Mouse (Mus musculus): ENCODE results near the gene G3bp1.

The G3bp1 gene

DNA sequence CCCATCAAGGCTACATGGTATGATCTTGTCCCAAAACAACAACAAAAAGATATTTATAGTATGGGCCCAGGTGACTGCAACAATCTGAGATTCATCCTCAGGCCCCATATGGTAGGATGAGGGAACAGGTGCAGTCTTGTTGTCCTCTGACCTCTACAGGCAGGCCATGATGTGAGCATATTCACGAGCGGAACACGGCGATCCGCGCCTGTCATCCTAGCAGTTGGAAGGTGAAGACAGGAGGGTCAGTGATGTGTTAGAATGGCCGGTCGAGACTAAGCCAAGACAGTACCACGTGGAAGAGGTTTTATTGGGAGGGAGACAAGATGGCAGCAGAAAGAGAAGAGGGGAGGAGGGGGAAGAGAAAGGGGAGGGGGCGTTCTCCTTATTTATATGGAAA, 4.8 kb upstream of the G3bp1 start:
- DNase-seq (ENCODE audit: low read depth, low spot score) = no peak

DNA sequence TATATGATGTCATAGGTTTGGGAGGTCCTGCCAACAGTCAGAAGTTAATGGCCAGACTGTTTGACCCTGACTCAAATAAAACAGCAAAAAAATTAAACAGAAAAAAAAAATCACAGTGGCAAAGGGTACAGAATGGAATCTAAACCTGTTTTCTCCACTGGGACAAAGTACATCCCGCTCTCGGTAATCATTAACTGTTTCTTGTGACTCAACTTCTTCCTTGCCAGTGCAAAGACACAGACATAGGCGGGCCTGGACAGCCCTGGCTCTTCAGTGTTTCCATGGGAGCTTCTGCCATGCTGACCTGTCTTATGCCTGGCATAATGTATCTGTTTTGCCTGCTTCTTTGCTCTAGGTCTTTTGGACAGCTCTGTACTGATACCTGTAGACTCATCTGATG, 4.3 kb upstream of the G3bp1 start:
- DNase-seq (ENCODE audit: low read depth, low spot score) = no peak

DNA sequence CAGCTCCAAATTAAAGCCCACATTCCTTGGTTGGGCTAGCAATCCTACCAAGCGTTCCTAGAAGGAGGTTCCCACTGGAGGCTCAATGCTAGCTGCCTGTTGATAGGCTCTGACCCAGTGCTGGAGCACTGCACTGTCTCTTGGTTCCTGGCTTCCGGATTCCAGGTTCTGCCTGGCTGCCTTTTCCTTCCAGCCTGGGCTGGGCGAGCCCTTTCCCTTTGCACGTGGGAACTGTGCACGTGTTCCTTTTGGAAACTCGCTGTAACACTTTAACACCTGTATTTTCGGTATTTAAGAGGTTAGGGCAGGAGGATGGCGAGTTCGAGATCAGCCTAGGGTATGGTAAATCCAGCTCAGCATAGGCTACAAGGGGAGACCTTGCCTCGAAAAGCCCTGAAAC, 1.5 kb upstream of the G3bp1 start:
- peak; percentile 65 for DNase-seq (ENCODE audit: low read depth, low spot score)

DNA sequence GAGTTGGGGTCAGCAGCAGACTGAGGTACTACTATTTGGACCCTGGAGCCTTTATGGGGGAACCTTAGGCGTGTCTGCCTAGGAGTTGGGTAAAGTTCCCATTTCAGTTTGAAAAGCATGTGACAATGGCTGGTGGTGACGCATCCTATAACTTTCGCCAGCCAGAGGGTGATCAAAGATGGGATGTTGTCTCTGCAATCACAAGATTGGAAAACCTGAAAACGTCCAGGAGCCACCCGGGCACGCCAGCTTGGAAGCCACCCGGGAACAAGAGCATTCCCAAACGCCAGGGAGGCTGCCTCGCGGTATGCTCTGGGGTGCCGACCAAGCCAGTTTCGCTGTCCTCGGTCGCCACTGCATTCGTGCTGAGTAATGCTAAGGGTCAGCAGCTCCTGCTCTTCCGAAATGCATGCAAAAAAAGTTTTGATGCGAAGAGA, 856 bp upstream of the G3bp1 start:
- DNase-seq (ENCODE audit: low read depth, low spot score) = no peak

DNA sequence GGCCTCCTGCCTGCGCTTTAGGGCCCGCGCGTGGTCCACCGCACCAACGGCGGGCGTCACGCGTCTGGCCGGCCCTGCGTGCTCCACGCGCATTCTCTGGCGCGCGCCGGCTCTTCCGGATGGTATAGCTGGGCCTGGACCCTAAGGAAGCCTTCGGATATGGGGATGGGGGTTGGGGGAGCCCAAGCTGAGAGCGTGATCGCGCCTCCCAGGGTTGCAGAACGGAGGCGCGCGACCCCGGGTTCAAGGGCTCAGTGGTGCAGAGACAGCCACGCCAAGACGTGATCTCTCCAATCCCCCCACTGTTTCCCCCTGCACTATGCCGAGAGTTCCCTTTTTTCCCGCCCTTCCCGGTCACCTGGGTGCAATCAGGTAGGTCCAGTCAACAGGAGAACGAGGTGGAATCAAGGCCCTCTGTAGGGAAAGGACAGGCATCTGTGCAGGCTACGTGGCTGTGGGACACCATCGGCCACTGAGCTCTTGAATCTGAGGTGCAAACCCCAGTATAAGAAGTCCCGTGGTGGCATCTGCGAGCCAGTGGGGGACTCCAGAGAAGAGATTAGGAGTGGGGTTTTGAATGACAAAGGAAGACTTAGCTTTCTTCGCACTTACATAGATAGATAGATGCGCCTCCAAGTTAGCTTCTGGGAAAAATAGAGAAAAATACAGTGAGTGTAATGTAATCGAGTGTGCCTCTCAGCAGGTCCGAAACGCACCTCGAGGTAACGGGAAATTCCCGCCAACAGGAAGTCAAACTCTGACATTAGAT, 622 bp downstream of the G3bp1 start:
- no peak for DNase-seq (ENCODE audit: low read depth, low spot score)

DNA sequence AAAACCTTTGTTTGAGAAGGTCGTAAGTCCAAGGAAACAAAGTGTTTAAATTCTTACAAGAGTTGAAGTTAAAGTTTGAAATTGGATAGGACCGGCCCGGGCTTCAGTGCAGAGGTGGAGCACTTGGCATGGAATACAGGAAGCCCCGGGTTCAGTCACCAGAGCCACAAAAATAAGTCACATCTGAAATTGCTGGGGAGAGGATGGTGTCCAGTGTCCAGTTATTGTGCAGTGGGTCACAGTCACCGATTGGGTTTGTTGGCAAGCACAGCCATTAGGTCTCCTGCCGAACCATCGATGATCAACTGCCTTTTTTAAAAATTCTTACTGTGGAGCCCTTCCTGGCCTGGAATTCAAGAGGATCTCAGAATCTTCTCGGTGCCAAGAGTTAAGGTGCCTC, 1.3 kb downstream of the G3bp1 start:
- no peak for DNase-seq (ENCODE audit: low read depth, low spot score)

DNA sequence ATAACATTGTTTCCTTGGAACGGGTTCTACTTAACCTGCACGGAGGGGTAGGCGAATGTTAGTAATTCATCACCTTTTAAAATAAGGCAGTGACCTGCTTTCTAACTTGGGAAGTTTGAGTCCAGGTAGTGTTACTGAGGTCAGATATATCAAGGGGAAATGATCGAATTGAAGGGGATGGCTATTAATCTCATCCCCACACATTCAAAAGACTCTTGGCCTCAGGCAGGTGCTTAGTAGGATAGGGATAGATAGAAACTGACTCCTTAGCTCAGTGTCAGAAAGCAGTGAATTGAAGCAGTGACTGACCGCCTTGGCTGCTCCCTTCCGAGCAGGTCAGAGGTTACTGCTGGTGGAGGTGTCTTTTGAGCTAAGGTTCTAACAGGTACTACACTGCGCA, 2.0 kb downstream of the G3bp1 start:
- DNase-seq (ENCODE audit: low read depth, low spot score) = no peak

DNA sequence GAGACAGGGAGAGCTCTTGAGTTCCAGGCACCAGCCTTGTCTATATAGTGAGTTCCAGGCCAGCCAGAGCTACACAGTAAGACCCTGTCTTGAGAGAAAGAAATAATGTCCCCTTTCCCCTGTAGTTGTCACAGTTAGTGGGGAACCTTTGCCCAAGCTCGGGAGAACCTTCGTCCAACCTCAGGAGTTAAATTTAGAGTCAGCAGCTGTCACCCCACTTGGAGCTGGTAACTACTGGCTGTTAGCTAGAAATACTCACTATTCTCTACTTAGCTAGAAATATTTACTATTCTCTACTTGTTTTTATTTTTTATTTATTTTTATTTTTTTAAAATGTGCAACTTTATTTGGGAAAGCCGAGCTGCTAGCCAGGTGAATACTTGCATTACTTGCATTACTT, 3.7 kb downstream of the G3bp1 start:
- no peak for DNase-seq (ENCODE audit: low read depth, low spot score)

DNA sequence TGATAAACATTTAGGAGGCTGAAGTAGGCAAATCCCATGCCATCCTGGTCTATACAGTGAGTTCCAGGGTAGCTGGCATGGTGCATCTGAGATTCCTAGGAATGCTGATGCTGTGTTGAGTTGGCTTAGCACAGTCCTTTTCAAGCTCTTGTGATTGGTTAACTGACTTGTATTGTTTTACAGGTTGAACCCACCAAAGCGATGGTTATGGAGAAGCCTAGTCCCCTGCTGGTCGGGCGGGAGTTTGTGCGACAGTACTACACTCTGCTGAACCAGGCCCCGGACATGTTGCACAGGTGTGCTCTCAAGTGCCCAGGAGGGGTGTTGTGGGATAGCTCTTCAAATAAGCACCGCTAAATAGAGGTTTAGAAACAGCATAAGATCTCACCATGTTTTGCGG, 16.0 kb downstream of the G3bp1 start:
- no peak for DNase-seq (ENCODE audit: low read depth, low spot score)

DNA sequence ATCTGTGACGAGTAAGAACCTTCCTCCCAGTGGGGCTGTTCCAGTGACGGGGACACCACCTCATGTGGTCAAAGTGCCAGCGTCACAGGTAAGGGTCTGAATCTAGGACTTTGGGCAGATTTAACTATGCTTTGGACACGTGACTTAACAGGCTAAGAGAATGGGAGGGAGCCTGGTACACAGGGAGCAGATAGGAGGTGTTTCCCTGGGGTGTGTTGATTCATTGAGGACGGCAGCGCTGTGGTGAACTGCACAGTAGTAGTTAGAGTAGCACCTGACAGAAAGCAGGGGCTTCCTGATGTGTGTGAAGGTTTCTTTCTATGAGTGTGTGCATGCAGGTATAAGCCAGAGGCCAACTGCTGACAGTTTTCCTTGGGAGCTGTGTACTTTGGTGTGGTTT, 26.7 kb downstream of the G3bp1 start:
- no peak for DNase-seq (ENCODE audit: low read depth, low spot score)

DNA sequence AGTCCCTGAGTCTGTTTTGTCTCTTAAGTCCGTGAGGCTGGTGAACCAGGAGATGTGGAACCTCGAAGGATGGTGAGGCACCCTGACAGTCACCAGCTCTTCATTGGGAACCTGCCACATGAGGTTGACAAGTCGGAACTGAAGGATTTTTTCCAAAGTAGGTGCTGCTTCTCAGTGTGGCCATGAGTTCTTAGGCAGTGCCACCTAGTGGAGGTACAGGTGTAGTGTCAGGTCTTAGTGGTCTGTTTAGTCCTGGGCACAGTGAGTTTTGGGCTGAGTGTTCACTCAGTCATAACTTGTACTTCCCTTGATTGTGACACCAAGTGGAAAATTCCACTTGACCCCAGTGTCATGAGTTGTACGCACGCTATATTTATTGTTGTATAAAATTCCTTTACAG, 28.4 kb downstream of the G3bp1 start:
- peak; percentile 52 for DNase-seq (ENCODE audit: low read depth, low spot score)

DNA sequence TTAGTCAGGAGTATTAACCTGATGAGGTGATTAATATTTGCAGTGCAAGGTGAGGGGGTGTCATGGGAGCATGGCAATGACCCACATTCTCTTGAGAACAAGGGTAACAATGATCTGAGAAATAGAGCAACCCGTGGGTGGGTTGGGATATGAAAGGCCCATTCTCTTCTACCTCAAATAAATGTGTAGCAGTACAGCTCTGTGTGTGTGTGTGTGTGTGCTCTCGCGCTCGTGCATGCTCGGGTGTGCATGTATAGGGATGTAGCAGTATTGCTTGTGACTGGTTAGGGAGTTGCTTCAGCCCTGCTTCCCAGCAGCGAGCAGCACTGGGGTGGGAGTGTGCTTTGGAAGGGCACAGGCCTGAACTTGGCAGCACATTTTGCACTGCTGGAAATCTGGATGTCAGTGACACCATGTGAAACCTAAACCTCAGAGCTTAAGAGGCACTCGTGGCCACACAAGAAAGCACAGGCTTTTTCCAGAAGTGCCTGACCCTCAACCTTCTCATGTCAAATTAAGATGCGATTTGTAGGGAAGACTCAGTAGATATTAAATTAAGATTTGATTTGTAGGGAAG, 32.6 kb downstream of the G3bp1 start:
- no peak for DNase-seq (ENCODE audit: low read depth, low spot score)

DNA sequence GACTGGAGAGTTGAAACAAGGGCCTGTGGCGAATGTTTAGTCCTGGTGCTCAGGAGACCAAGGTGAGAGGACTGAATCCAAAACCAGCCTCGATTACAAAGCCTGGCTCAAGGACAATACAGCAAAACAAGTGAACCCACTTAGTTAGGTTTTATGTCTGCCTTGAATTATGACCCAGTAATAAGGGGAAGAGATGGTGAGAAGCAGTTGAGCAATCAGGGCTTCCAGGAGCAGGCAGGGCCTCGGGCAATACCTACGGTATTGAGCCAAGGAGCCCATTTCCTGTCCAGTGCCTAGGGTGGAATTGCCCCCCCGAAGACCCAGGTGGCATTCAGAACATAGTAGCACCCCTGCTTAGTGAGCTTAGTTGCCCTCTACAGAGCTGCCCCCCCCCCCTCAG, 33.4 kb downstream of the G3bp1 start:
- DNase-seq (ENCODE audit: low read depth, low spot score) = no peak

DNA sequence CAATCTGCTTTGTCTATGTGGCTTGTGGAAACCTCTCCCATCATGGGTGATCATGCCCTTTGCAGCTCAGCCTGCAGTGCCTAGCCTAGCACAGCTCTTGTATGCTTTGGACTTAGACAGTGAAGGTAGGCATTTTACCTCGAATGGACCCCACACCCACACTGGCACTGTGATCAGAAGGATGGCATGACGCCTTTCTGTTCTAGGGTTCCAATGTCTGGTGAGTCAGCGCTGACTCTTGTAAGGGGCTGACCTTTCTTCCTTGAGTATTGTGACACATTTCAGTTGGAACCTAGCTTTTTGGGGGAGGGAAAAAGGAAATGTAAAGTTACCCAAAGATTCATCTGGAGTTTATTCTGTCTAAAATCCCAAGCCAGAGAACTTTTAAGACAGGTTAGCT, 36.0 kb downstream of the G3bp1 start:
- DNase-seq (ENCODE audit: low read depth, low spot score) = no peak

DNA sequence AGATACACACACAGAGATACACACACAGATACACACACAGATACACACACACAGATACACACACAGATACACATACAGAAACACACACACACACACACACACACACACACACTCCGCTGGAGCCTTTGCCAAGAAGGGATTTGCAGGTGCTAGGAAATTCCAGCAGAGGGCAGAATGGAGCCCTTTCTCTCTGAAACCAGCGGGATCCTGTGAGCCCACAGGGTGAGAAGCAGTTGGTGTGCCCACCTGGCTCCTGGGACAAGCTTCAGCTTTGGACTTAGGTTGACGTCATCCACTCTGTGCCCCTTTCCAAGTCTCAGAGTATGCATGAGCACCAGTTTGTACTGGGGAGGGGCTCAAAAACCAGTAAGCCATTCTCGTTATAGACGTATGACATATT, 41.9 kb downstream of the G3bp1 start:
- DNase-seq (ENCODE audit: low read depth, low spot score) = peak; percentile 43

DNA sequence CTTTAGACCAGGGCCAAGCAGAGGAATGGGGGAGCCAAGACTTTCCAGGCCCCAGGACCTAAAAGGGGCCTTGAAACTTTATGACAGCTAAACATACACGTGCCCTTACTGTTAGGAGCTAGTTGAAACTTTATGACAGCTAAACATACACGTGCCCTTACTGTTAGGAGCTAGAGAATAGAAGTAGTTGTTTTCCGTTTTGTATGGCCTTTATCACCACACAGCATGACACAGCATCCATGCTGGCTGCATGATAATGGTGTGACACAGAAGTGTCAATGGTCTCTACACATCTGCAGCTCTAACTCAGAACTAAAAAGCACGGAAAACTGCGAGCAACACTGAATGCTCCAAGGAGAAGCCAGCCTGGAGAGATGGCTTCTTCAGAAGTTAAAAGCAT, 48.2 kb downstream of the G3bp1 start:
- no peak for DNase-seq (ENCODE audit: low read depth, low spot score)

DNA sequence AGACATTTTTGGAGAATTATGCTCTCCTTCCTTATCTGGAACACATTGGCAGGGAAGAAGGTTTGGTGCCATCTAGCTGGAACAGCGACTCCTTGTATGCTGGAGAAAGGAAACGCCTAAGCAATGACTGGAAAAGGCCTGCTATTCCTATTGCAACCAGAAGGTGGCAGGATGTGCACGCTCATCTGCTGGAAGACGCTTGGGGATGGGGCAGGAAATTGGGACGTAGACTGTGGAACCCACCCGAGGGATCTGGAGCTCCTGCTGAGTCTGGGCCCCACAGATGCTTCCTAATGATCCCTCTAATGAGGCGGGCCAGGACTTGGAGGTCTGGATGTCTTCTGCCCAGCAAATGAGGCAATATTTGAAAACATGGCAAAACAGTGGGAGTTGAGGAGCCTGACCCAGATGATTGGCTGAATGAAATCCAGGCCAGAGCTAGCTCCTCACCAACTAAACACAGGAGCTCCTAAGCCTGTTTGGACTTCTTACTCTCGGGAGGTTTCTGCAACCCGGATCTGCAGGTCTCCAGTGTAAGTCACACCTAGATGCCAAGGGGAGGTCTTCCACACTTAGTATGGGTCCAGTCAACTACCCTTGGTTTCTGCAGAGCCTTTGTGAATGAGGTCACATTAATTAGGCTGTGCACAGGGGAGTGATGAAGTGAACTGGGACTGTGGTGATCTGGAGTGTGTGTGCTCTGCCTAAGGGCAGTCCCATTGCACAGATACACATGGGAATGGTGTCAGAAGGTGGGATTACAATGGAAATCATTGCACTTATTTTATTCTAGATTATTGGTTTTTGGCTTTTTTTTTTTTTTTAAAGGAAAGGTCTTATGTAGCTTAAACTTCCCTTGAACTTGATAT, 49.6 kb downstream of the G3bp1 start:
- DNase-seq (ENCODE audit: low read depth, low spot score) = peak; percentile 65

DNA sequence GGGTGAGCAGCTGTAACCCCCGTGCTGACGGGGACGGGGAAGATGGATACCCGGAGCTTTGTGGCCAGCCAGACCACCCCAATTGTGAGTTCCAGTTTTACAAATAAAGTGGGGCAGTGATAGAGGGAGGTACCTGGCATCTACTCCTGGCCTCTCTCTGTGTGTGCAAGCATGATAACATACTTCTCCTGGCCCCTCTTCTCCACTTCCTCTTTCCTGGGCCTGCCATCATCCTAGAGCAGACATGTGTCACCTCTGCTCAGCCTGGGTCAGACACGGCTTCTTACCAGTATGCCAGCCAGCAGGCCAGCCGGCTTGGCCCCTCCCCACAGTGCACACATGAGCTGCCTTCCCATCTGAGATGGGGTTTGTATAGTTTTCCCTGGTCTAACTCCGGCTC, 61.3 kb downstream of the G3bp1 start:
- no peak for DNase-seq (ENCODE audit: low read depth, low spot score)

DNA sequence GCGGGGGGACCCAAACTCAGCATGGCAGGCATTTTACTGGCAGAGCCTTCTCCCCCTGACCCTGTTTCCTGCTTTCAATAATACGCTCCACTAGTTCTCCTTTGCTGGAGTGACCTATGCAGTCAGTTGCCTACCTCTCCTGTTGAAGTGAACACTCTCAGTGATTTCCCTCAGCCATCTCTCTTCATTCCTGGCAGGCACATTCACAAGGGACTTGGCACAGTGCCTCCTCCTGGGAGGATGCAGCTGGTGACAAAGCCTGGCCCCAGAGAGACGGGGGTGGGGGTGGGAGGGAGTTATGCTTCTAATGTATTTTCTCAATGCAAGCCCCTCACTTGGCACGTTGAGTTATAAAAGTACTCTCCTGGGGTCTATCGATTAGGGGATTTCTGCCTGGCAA, 63.9 kb downstream of the G3bp1 start:
- no peak for DNase-seq (ENCODE audit: low read depth, low spot score)

DNA sequence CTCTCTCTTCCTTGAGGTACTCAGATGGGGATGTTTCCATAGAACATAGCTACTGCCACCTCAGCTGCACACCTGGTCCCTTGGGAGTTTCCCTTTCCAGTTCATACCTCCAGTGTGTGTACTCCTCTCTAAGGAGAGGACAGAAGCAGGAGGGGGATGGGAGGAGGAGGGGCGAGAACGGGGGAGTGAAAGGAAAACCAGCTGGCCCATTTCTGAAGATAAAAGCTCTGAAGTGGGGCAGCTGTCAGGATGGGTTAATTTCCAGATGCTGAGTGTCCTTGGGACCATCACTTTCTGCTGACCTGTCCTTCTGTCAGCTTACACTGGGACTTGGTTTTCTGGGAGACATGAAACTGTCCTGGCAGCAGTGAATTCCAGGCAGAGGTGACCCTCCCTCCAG, 65.3 kb downstream of the G3bp1 start:
- no peak for DNase-seq (ENCODE audit: low read depth, low spot score)

DNA sequence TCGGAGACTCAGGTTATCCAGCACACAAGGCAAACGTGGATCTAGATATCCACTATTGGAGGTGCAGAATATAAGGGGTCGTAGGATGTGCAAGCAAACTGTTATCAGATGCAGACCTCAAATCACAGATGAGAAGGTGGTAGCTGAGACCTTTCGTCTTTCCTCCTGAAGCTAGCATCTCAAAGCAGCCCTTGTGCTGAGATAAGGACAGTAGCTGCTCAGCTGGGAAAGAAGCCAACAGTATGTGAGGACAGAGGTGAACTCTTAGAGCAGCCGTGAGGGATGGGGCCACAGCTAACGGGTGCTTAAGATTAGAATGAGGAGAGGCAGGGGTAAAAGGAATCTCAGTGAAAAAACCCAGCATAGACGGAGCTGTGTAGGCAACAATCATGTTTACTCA, 72.6 kb downstream of the G3bp1 start:
- no peak for DNase-seq (ENCODE audit: low read depth, low spot score)

DNA sequence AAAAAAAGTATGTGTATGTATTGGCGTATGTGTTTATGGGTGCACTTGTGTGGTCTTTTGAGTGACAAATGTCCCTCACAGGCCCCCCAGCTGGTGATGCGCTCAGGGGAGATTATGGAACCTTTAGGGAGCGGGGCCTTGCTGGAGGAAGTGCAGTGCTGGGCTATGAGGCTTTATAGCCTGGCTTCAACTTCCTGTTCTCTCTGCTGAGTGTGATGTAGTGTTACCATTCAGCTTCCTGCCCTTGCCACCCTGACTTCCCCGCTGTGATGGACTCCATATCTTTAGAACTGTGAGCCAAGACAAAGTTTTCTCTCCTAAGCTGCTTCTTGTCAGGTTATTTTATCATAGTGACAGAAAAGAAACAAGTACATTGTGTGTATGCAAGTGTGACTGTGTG, 73.2 kb downstream of the G3bp1 start:
- no peak for DNase-seq (ENCODE audit: low read depth, low spot score)

DNA sequence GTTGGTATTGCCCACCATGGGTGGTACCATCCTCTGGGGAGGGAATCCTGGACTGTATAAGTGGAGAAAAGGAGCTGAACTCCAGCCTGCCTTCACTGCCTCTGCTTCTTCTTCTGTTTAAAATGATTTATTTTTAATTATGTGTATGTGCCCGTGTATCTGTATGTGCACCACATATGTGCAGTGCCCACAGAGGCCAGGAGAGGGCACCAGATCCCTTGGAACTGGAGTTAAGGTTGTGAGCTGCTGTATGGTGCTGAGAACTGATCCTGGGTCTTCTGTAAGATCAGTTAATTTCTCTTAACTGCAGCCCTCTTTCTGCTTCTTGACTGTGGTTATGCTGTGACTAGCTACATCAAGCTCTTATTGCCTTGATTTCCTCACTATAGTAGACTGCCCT, 76.2 kb downstream of the G3bp1 start:
- DNase-seq (ENCODE audit: low read depth, low spot score) = no peak

Measured in WW6 (cell line).